ENCODE assay signal across 23 mouse cellular contexts in genomic region chr13:19927807-19928206, GRCm38 (mm10).
"Had no signal": no experiment of that assay in that cellular context is flagged by ENCODE, and none has a peak within 500 bp of the region (broad histone marks: within the 10 kb centered on the region; RNA-seq: fewer than 3 reads in every experiment).

No protein-coding gene starts in this region.

- H3K4me2 ChIP-seq: kidney, embryonic 15.5 days; limb, embryonic 13.5 days; liver, embryonic 12.5 days; liver, embryonic 15.5 days; lung, embryonic 15.5 days; midbrain, embryonic 13.5 days had no signal

- H3K27me3 ChIP-seq: kidney, embryonic 15.5 days; limb, embryonic 13.5 days; liver, embryonic 12.5 days; liver, embryonic 15.5 days; lung, embryonic 15.5 days; megakaryocyte, embryonic 14.5 days; midbrain, embryonic 13.5 days had no signal

- ATAC-seq: liver, embryonic 12.5 days; midbrain, embryonic 13.5 days; midbrain, embryonic 16.5 days had no signal

- H3K9ac ChIP-seq: kidney, embryonic 15.5 days; limb, embryonic 13.5 days; liver, embryonic 12.5 days; liver, embryonic 15.5 days; lung, embryonic 15.5 days; midbrain, embryonic 13.5 days had no signal

- H3K36me3 ChIP-seq: kidney, embryonic 15.5 days; limb, embryonic 10.5 days; limb, embryonic 13.5 days; liver, embryonic 12.5 days; liver, embryonic 15.5 days; lung, embryonic 15.5 days; midbrain, embryonic 10.5 days; midbrain, embryonic 13.5 days had no signal

- DNase-seq: kidney, adult 8-10 months; kidney, postnatal 14 days; kidney, postnatal 4 days; liver; lung, adult 18-20 months; lung, postnatal 14 days; lung, postnatal 4 days; right cerebral cortex, postnatal 4 days; thymus, adult 2 months; thymus, postnatal 14 days; thymus, postnatal 4 days had no signal

- H3K27ac ChIP-seq: kidney, embryonic 15.5 days; limb, embryonic 10.5 days; limb, embryonic 13.5 days; liver, embryonic 12.5 days; liver, embryonic 15.5 days; lung, embryonic 15.5 days; midbrain, embryonic 10.5 days; midbrain, embryonic 13.5 days; stomach, postnatal 0 days had no signal

- H3K4me1 ChIP-seq: kidney, embryonic 15.5 days; limb, embryonic 10.5 days; limb, embryonic 13.5 days; liver, embryonic 12.5 days; liver, embryonic 15.5 days; lung, embryonic 15.5 days; megakaryocyte, embryonic 14.5 days; midbrain, embryonic 10.5 days; midbrain, embryonic 13.5 days had no signal

- H3K9me3 ChIP-seq: kidney, embryonic 15.5 days; limb, embryonic 10.5 days; limb, embryonic 13.5 days; liver, embryonic 12.5 days; liver, embryonic 15.5 days; lung, embryonic 15.5 days; midbrain, embryonic 10.5 days; midbrain, embryonic 13.5 days had no signal

- H3K4me3 ChIP-seq: kidney, embryonic 15.5 days; limb, embryonic 10.5 days; limb, embryonic 13.5 days; liver, embryonic 12.5 days; liver, embryonic 15.5 days; lung, embryonic 15.5 days; megakaryocyte, embryonic 14.5 days; midbrain, embryonic 10.5 days; midbrain, embryonic 13.5 days; myocyte had no signal
